Mouse (Mus musculus): ENCODE data around the gene Vmn1r8.
"Not testable (repeated sequence)": the region's sequence is repeated elsewhere in the genome, so short reads cannot be mapped to it uniquely, and the experiment has no call there.

Gene Vmn1r8

DNA sequence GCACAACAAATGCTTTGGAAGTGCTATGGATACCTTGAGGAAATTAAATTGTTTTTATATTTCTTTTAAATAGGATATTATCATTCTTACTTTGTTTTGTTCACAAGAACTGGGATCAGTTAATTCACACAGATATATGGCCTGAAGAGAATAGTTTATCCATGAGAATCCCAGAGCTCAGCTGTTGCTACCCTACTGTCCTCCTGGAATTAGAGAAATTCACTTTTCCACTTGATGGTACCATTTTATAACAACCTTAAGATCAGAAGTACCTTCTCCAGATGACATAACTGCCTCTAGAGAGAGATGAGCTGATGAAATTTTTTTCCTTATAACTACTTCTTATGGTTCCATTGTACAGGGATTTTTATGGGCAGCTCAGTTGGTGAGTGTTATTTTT lies at the start of gene Vmn1r8:
TSS of gene Vmn1r8 (plus strand) at position 301 of the 400 bp plus-strand sequence.
- CTCF ChIA-PET = no interaction called here

DNA sequence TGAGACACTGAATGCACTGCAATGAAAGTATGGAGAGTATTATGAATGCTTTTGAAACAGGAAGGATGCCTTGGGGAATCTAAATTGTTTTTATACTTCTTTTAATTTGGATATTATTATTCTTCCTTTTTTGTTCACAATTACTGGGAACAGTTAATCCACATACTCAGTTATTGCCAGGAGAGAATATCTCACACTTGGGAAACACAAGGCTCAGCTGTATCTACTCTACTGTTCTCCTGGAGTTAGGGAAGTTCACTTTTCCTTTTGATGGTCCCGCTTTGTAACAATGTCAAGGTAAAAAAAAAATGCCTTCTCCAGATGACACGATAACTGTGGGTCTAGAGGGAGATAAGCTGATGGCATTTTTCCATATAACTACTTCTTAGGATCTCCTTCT lies 35.1 kb upstream of the Vmn1r8 start, which contains the start of gene Vmn1r6:
TSS of gene Vmn1r6 (plus strand) at position 301 of the 400 bp plus-strand sequence.
- CTCF ChIA-PET = no interaction called here

DNA sequence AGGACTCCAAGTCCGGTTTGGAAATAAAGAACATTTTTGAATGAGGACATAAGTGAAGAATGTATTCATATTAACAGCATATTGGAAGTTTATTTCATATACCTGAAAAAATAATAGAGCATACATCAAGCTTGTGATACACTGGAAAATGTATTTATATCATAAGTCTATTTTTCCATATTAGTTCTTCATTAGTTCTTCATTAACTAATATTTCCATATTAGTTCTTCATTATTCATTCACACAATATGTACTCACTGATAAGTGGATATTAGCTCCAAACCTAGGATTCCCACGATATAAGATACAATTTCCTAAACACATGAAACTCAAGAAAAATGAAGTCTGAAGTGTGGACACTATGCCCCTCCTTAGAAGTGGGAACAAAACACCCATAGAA lies 6.9 kb upstream of the Vmn1r8 start, which contains the start of gene Vmn1r7:
TSS of gene Vmn1r7 (minus strand) at position 101 of the 400 bp plus-strand sequence.
- CTCF ChIA-PET = not testable (repeated sequence)

DNA sequence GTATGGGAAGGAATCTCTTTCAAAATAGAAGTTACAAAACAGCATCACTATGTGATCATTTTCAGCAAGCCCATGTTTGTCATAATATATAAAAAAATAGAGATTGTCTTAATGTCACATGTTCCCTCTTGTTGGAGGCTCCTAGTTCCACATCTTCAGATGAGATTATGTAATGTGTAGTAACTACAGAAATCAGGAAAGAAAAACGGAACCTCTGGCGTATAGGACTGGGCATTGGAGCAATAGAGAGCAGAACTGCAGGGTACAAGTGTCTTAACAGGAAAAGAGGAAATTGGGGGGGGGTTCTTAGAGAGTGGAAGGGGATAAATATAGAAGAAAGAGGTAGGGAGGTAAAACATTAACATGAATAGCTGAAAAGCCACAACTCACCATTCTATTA lies 2.6 kb downstream of the Vmn1r8 start:
- CTCF ChIA-PET = no interaction called here

DNA sequence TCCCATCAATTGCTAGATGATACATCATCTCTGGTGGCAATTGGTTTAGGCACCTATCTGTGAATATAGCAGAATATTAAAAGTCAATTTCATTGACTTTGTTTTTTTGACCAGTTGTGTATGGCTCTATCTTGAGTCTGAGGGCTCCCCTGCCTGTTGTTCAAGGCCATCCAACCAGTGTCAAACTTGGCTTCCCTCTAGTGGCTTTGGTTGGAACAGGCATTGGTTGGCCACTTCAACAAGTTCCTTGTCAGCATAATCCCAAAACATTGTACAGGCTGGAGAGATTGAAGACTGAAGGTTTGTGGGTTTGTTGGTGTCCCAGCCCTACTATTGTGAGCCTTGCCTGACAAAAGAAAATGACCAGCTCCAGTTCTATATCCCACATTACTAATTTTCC lies 31.6 kb downstream of the Vmn1r8 start:
- CTCF ChIA-PET = no interaction called here

DNA sequence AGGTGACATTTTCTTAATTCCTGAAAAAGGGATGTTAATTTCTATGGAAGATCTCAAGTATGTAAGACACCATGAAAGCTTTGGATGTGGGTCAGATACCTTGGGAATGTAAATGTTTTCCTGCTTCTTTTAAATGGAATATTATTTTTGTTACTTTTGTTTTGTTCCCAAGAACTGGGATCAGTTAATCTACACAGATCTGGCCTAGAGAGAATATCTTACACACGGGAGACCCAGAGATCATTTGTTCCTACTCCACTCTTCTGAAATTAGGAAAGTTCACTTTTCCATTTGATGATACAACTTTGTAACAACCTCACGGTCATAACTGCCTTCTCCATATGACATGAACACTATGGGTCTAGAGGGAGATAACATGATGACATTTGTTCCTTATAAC lies 34.4 kb downstream of the Vmn1r8 start, which contains the start of gene Vmn1r9:
TSS of gene Vmn1r9 (plus strand) at position 301 of the 400 bp plus-strand sequence.
- CTCF ChIA-PET = no interaction called here

All from spleen, embryonic (tissue).